Comparison of ENCODE assay signal across 10 mouse cellular contexts in the genomic region with DNA sequence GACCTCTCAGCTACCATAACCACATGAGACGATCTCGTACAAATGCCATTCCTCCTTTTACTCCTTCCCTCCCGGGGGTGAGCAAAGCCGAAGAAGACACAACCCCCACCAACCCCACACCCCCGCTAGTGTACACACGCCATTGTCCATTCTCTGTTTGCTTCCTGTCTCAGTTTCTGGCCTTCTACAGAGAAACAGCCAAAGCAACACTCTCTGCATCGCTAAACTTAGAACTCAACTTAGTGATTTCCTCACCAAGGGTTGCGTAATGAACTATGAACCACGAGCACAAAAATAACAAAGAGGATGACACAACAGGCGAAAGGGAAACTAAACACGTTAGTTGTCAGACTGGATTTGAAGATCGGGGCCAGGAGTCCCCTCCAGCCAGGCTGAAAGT. TPM values are rescaled to one million over a fixed set of nuclear protein-coding genes. Genes with fewer than 3 reads are reported as not detected.
A peak's percentile ranks its signal among the peaks of the same experiment; 100 is the strongest.
DNase-seq lines count a peak whose midpoint lies in the region; ATAC-seq lines count a peak whose summit lies in the region.
"Had no signal": no experiment of that assay in that cellular context is flagged by ENCODE, and none has a peak within 500 bp of the region (broad histone marks: within the 10 kb centered on the region; RNA-seq: fewer than 3 reads in every experiment).

No protein-coding gene starts in this region.

- H3K4me2 ChIP-seq in lung, embryonic 15.5 days = peak overlapping the region; percentile 27; the same call in 1 of the 2 replicates
- no peak overlapping the region for H3K4me2 ChIP-seq in forebrain, embryonic 15.5 days (replicated peaks)
- H3K4me2 ChIP-seq in hindbrain, embryonic 16.5 days (ENCODE audit: low read length) = no peak overlapping the region
- H3K4me2 ChIP-seq: embryonic facial prominence, embryonic 13.5 days; midbrain, embryonic 11.5 days had no signal

- H3K4me3 ChIP-seq in lung, embryonic 15.5 days = no peak overlapping the region
- no peak overlapping the region for H3K4me3 ChIP-seq in forebrain, embryonic 15.5 days
- no peak overlapping the region for H3K4me3 ChIP-seq in hindbrain, embryonic 16.5 days (ENCODE audit: low read length)
- H3K4me3 ChIP-seq: embryonic facial prominence, embryonic 13.5 days had no signal

- peak; percentile 10 to 31 for DNase-seq in adrenal gland, postnatal 36 days
- no peak for DNase-seq in adrenal gland, postnatal 4 days (ENCODE audit: low spot score in 2 of 2)
- DNase-seq in 3T3-L1 (ENCODE audit: low read depth, low spot score) = peak; percentile 84
- peak; percentile 81 for DNase-seq in heart, adult 8-10 months (ENCODE audit: low spot score)
- no peak for DNase-seq in c-Kit-positive CD71-positive TER-119-positive erythroid progenitor cells, embryonic 14.5 days (ENCODE audit: low spot score)

- H3K36me3 ChIP-seq in lung, embryonic 15.5 days = no peaks in the 10 kb centered on the region
- H3K36me3 ChIP-seq in forebrain, embryonic 15.5 days = no peaks in the 10 kb centered on the region
- H3K36me3 ChIP-seq in hindbrain, embryonic 16.5 days (ENCODE audit: control insufficient read depth, insufficient read depth, low read length) = no peaks in the 10 kb centered on the region
- H3K36me3 ChIP-seq: embryonic facial prominence, embryonic 13.5 days had no signal

- H3K9ac ChIP-seq in lung, embryonic 15.5 days = no peak overlapping the region
- no peak overlapping the region for H3K9ac ChIP-seq in forebrain, embryonic 15.5 days (replicated peaks)
- H3K9ac ChIP-seq in hindbrain, embryonic 16.5 days (ENCODE audit: low read depth, low read length) = no peak overlapping the region
- H3K9ac ChIP-seq: embryonic facial prominence, embryonic 13.5 days had no signal

- no peaks in the 10 kb centered on the region for H3K27me3 ChIP-seq in lung, embryonic 15.5 days
- H3K27me3 ChIP-seq in forebrain, embryonic 15.5 days = no peaks in the 10 kb centered on the region
- no peaks in the 10 kb centered on the region for H3K27me3 ChIP-seq in hindbrain, embryonic 16.5 days (replicated peaks; ENCODE audit: control insufficient read depth, insufficient read depth, low read length)
- H3K27me3 ChIP-seq: embryonic facial prominence, embryonic 13.5 days had no signal

- H3K9me3 ChIP-seq in lung, embryonic 15.5 days = no peaks in the 10 kb centered on the region
- no peaks in the 10 kb centered on the region for H3K9me3 ChIP-seq in forebrain, embryonic 15.5 days
- no peaks in the 10 kb centered on the region for H3K9me3 ChIP-seq in hindbrain, embryonic 16.5 days (ENCODE audit: control insufficient read depth, low read length)
- H3K9me3 ChIP-seq: embryonic facial prominence, embryonic 13.5 days had no signal

- 32% methylated on average over 12 of the region's 12 CpGs for WGBS in lung, embryonic 15.5 days
- 89% methylated on average over 12 of the region's 12 CpGs for WGBS in forebrain, embryonic 15.5 days
- 80% methylated on average over 12 of the region's 12 CpGs for WGBS in hindbrain, embryonic 16.5 days

- ATAC-seq in lung, embryonic 15.5 days (ENCODE audit: borderline replicate concordance, extremely low read depth, low FRiP score, low TSS enrichment) = peak; percentile 23; the same call in 1 of the 2 replicates
- no peak for ATAC-seq in forebrain, embryonic 15.5 days (replicated peaks)
- no peak for ATAC-seq in hindbrain, embryonic 16.5 days

- H3K27ac ChIP-seq in lung, embryonic 15.5 days = peak overlapping the region; percentile 66
- no peak overlapping the region for H3K27ac ChIP-seq in forebrain, embryonic 15.5 days (replicated peaks)
- H3K27ac ChIP-seq in hindbrain, embryonic 16.5 days (ENCODE audit: low read depth, low read length) = no peak overlapping the region
- H3K27ac ChIP-seq: embryonic facial prominence, embryonic 13.5 days had no signal

- peaks cover 11% of the 10 kb centered on the region for H3K4me1 ChIP-seq in lung, embryonic 15.5 days
- 0 out of 2 replicates have a peak, but pooled peaks cover 4% of the 10 kb centered on the region for H3K4me1 ChIP-seq in forebrain, embryonic 15.5 days
- H3K4me1 ChIP-seq in hindbrain, embryonic 16.5 days (ENCODE audit: control insufficient read depth, insufficient read depth, low read depth, low read length) = no peaks in the 10 kb centered on the region
- H3K4me1 ChIP-seq: embryonic facial prominence, embryonic 13.5 days had no signal

RNA-seq across cellular contexts. Expression of a gene that starts 14.8 kb away (rescaled TPM):
- not detected for total RNA-seq in adrenal gland, postnatal 36 days (2021)
- total RNA-seq in adrenal gland, postnatal 4 days (2021) = not detected
- total RNA-seq in heart, adult 8-10 months (2022) = not detected
- not detected in 2 replicates for polyA plus RNA-seq in lung, embryonic 15.5 days (2015; fragmentation: Nextera tagmentation; extraction: Ambion mirVana)
- polyA plus RNA-seq in forebrain, embryonic 15.5 days (2015; fragmentation: Nextera tagmentation; extraction: Ambion mirVana) = not detected in 2 replicates
- polyA plus RNA-seq in hindbrain, embryonic 16.5 days (2015; fragmentation: Nextera tagmentation; extraction: Ambion mirVana) = not detected in 2 replicates
- polyA plus RNA-seq: embryonic facial prominence, embryonic 13.5 days; midbrain, embryonic 11.5 days had no signal

RNA-seq across cellular contexts. Expression of a gene that starts 20.7 kb away (rescaled TPM):
- total RNA-seq in adrenal gland, postnatal 36 days (2021) = not detected
- total RNA-seq in adrenal gland, postnatal 4 days (2021) = not detected
- total RNA-seq in heart, adult 8-10 months (2022) = not detected
- polyA plus RNA-seq in lung, embryonic 15.5 days (2015; fragmentation: Nextera tagmentation; extraction: Ambion mirVana) = not detected in 2 replicates
- polyA plus RNA-seq in forebrain, embryonic 15.5 days (2015; fragmentation: Nextera tagmentation; extraction: Ambion mirVana) = not detected in 2 replicates
- polyA plus RNA-seq in hindbrain, embryonic 16.5 days (2015; fragmentation: Nextera tagmentation; extraction: Ambion mirVana) = not detected in 2 replicates
- polyA plus RNA-seq: embryonic facial prominence, embryonic 13.5 days; midbrain, embryonic 11.5 days had no signal

RNA-seq across cellular contexts. Expression of a gene that starts 34.3 kb away (rescaled TPM):
- total RNA-seq in adrenal gland, postnatal 36 days (2021) = not detected
- not detected for total RNA-seq in adrenal gland, postnatal 4 days (2021)
- not detected for total RNA-seq in heart, adult 8-10 months (2022)
- not detected in 2 replicates for polyA plus RNA-seq in lung, embryonic 15.5 days (2015; fragmentation: Nextera tagmentation; extraction: Ambion mirVana)
- polyA plus RNA-seq in forebrain, embryonic 15.5 days (2015; fragmentation: Nextera tagmentation; extraction: Ambion mirVana) = not detected in 2 replicates
- polyA plus RNA-seq in hindbrain, embryonic 16.5 days (2015; fragmentation: Nextera tagmentation; extraction: Ambion mirVana) = not detected in 2 replicates
- polyA plus RNA-seq: embryonic facial prominence, embryonic 13.5 days; midbrain, embryonic 11.5 days had no signal

RNA-seq across cellular contexts. Expression of a gene that starts 54.9 kb away (rescaled TPM):
- not detected for total RNA-seq in adrenal gland, postnatal 36 days (2021)
- total RNA-seq in adrenal gland, postnatal 4 days (2021) = not detected
- total RNA-seq in heart, adult 8-10 months (2022) = not detected
- polyA plus RNA-seq in lung, embryonic 15.5 days (2015; fragmentation: Nextera tagmentation; extraction: Ambion mirVana) = not detected in 2 replicates
- polyA plus RNA-seq in forebrain, embryonic 15.5 days (2015; fragmentation: Nextera tagmentation; extraction: Ambion mirVana) = not detected in 2 replicates
- not detected in 2 replicates for polyA plus RNA-seq in hindbrain, embryonic 16.5 days (2015; fragmentation: Nextera tagmentation; extraction: Ambion mirVana)
- polyA plus RNA-seq: embryonic facial prominence, embryonic 13.5 days; midbrain, embryonic 11.5 days had no signal

Comparison
In these comparisons a context has a peak if more than half of its experiments do, and no peak if none do; other contexts are left out.
1. DNase-seq: peak in adrenal gland, postnatal 36 days (2 of 2), 3T3-L1 (single experiment) and heart, adult 8-10 months (single experiment); none in adrenal gland, postnatal 4 days (0 of 2) and c-Kit-positive CD71-positive TER-119-positive erythroid progenitor cells, embryonic 14.5 days (single experiment).